Mouse (Mus musculus) embryonic fibroblast, embryonic 13.5 days (primary cell): ENCODE data around the gene Zfp64. TPM values are rescaled to one million over a fixed set of nuclear protein-coding genes. Genes with fewer than 3 reads are reported as not detected.
"Not testable (repeated sequence)": the region's sequence is repeated elsewhere in the genome, so short reads cannot be mapped to it uniquely, and the experiment has no call there.

Experiments
- H3K27ac ChIP-seq: 2 replicates; pipeline ENCODE4 v1.5.1; 2012; ENCODE audit warnings: low read length, control low read depth, inconsistent platforms; ENCODE audit not compliant: insufficient read depth
- H3K4me1 ChIP-seq: 2 replicates; pipeline ENCODE4 v1.6.1; 2011; ENCODE audit warnings: low read length; ENCODE audit not compliant: control insufficient read depth, insufficient read depth
- H3K4me3 ChIP-seq: 2 replicates; pipeline ENCODE4 v1.5.1; 2011; ENCODE audit warnings: mild to moderate bottlenecking, control low read depth, low read length; ENCODE audit not compliant: insufficient read depth
- CTCF ChIP-seq: IDR thresholded peaks from 2 replicates; pipeline ENCODE4 v1.5.1; 2011; ENCODE audit warnings: mild to moderate bottlenecking, control low read depth, low read length, moderate library complexity, borderline replicate concordance; ENCODE audit not compliant: insufficient read depth
- POLR2A ChIP-seq: IDR thresholded peaks from 2 replicates; pipeline ENCODE4 v1.6.1; 2011; ENCODE audit warnings: low read depth, mild to moderate bottlenecking, control low read depth, low read length, moderate library complexity
- polyA plus RNA-seq: library from polyadenylated mRNA; stranded (reverse); fragments of >200 nt; gene quantifications from 2 replicates; pipeline ENCODE4 v1.2.4, GENCODE M21; 2011; ENCODE audit warnings: low read depth; ENCODE audit not compliant: missing spikeins, insufficient read length

Zfp64 gene
- polyA plus RNA-seq, 1 experiment = 14.7 TPM

- Histone ChIP-seq H3K4me1 (no peaks in the 10 kb centered on the region), H3K27ac (no peak overlapping the region), H3K4me3 (no peak overlapping the region)
- TF ChIP-seq POLR2A (no peak), CTCF (no peak)
Observed at GRCm38 (mm10) chr2:168860922-168861740, 94.3 kb downstream of the Zfp64 start.

GRCm38 (mm10) chr2:168860032-168860691 is 95.2 kb downstream of the Zfp64 start:
- no peaks in the 10 kb centered on the region for H3K4me1 ChIP-seq
- TF ChIP-seq CTCF (no peak), POLR2A (no peak)
- H3K27ac ChIP-seq = no peak overlapping the region
- no peak overlapping the region for H3K4me3 ChIP-seq

DNA sequence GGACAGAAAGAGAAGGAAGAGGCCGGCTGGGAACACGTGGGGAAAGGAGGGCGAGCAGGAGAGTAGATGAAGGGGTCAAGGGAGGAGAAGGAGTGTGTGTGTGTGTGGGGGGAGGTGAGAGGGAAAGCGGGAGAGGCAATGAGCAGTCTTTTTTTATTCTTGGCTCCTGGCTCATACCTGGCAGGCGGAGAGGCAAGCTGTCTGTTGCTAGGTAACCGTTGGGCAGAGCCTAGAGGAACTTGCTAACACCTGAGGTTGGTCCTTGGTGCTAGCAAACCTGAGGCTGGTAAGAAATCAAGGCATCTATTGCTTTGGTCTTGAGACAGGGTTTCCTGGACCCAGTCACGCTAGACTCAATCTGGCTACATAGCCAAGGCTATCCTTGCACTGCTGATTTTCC is 98.7 kb downstream of the Zfp64 start:
- TF ChIP-seq CTCF = no peak
- no peak for TF ChIP-seq POLR2A
- H3K27ac ChIP-seq = no peak overlapping the region

GRCm38 (mm10) chr2:168854777-168855176 is 100.6 kb downstream of the Zfp64 start:
- Histone ChIP-seq H3K27ac (no peak overlapping the region), H3K4me3 (no peak overlapping the region), H3K4me1 (no peaks in the 10 kb centered on the region)
- TF ChIP-seq POLR2A = no peak
- TF ChIP-seq CTCF = no peak

More for the DNA sequence above, 98.7 kb downstream of the Zfp64 start:
- Histone ChIP-seq H3K4me3 (no peak overlapping the region), H3K4me1 (no peaks in the 10 kb centered on the region)

- H3K4me1 ChIP-seq, H3K4me3 ChIP-seq, H3K27ac ChIP-seq: not testable (repeated sequence)
Observed at GRCm38 (mm10) chr2:168853869-168854268, 101.5 kb downstream of the Zfp64 start.

DNA sequence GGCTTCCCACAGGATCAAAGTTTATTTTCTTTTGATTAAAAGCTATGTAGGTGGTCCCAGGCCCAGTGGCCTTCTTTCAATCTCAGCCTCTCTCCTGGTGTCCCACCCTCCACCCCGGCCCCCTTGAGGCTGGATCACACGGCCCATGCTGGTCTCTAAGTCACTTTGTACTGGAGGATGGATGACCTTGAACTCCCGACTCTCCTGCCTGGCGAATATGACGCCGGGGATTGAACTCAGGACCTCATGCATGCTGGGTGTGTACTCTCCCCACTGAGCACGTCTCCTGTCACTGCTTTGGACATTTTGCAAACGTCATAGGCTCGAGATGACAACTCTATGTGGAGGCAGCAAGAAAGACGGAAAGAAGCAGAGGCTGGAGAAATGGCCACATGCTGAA is 103.8 kb downstream of the Zfp64 start:
- Histone ChIP-seq H3K27ac (no peak overlapping the region), H3K4me1 (no peaks in the 10 kb centered on the region), H3K4me3 (no peak overlapping the region)
- no peak for TF ChIP-seq POLR2A
- no peak for TF ChIP-seq CTCF

DNA sequence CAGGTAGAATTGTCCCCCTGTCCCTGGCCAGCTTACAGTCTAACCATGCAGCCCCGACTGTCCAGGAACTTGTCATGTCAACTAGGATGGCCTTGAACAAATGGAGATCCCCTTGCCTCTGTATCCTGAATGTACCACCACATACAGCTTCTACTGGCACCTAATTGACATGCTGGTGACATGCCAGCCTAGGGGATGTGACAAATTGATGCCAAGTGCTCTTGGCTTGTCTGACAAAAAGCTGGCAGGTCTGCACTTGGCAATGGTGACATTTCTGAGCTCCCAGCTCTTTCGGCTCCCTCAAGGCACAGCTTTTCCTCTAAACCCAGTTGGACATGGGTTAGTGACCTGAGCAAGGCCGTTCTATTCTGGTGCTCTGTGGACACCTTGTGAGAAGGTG is 106.8 kb downstream of the Zfp64 start:
- Histone ChIP-seq H3K4me1 (no peaks in the 10 kb centered on the region), H3K4me3 (no peak overlapping the region), H3K27ac (no peak overlapping the region)
- TF ChIP-seq CTCF (no peak), POLR2A (no peak)

- TF ChIP-seq POLR2A (no peak), CTCF (no peak)
- Histone ChIP-seq H3K27ac (no peak overlapping the region), H3K4me3 (no peak overlapping the region), H3K4me1 (no peaks in the 10 kb centered on the region)
Observed at GRCm38 (mm10) chr2:168846180-168846720, 109.1 kb downstream of the Zfp64 start.

Other genes with a start within 250 kb of the Zfp64 start
- gene Atp9a, start 213.2 kb downstream of the Zfp64 start, polyA plus RNA-seq = 13.8 and 18.6 TPM in 2 replicates
- gene Sall4, start 187.6 kb downstream of the Zfp64 start, polyA plus RNA-seq = not detected in 2 replicates